Mouse (Mus musculus) neural tube, embryonic 15.5 days (tissue): Measurements from ENCODE around the gene Hspa2. TPM values are rescaled to one million over a fixed set of nuclear protein-coding genes. Genes with fewer than 3 reads are reported as not detected.
"Not testable (repeated sequence)": the region's sequence is repeated elsewhere in the genome, so short reads cannot be mapped to it uniquely, and the experiment has no call there.

ENCODE experiments used
- ATAC-seq: fragments of 200-750 bp; cut with Nextera tagmentation; 2 replicates; pipeline ENCODE4 v1.8.0; 2017; ENCODE audit warnings: mild to moderate bottlenecking, moderate TSS enrichment, moderate library complexity; ENCODE audit not compliant: low FRiP score
- H3K27ac ChIP-seq: fragments of 300-500 bp; sonication (generic); replicated peaks from 2 replicates; pipeline ENCODE4 v1.5.1; 2015; ENCODE audit warnings: mild to moderate bottlenecking, inconsistent platforms
- H3K27me3 ChIP-seq: fragments of 300-500 bp; sonication (generic); replicated peaks from 2 replicates; pipeline ENCODE4 v1.6.1; 2015; ENCODE audit warnings: inconsistent platforms
- H3K36me3 ChIP-seq: fragments of 300-500 bp; sonication (generic); 2 replicates; pipeline ENCODE4 v1.6.1; 2015; ENCODE audit warnings: inconsistent platforms
- H3K4me1 ChIP-seq: fragments of 300-500 bp; sonication (generic); 2 replicates; pipeline ENCODE4 v1.6.1; 2015; ENCODE audit warnings: inconsistent platforms
- H3K4me2 ChIP-seq: fragments of 300-500 bp; sonication (generic); 2 replicates; pipeline ENCODE4 v1.6.1; 2015; ENCODE audit warnings: inconsistent platforms, mild to moderate bottlenecking, moderate library complexity
- H3K4me3 ChIP-seq: fragments of 300-500 bp; sonication (generic); replicated peaks from 2 replicates; pipeline ENCODE4 v1.5.1; 2015; ENCODE audit warnings: mild to moderate bottlenecking, inconsistent platforms
- H3K9ac ChIP-seq: fragments of 300-500 bp; sonication (generic); replicated peaks from 2 replicates; pipeline ENCODE4 v1.6.1; 2015; ENCODE audit warnings: mild to moderate bottlenecking, inconsistent platforms
- H3K9me3 ChIP-seq: fragments of 300-500 bp; sonication (generic); replicated peaks from 2 replicates; pipeline ENCODE4 v1.6.1; 2016; ENCODE audit warnings: inconsistent platforms
- WGBS: fragments of 180-500 bp; shearing (Covaris S2); methylation state at CpG from one replicate; pipeline ENCODE4 v1.1.7; 2015; ENCODE audit warnings: mixed read lengths; 5-methylcytosine and 5-hydroxymethylcytosine counted together
- polyA plus RNA-seq: library from polyadenylated mRNA; unstranded; fragments of >200 nt; fragmentation: Nextera tagmentation; extraction: Ambion mirVana; gene quantifications from 2 replicates; pipeline ENCODE4 v1.2.1, GENCODE M21; 2015

Hspa2 gene
- polyA plus RNA-seq, 1 experiment from 2014 or later: 5.7 TPM

DNA sequence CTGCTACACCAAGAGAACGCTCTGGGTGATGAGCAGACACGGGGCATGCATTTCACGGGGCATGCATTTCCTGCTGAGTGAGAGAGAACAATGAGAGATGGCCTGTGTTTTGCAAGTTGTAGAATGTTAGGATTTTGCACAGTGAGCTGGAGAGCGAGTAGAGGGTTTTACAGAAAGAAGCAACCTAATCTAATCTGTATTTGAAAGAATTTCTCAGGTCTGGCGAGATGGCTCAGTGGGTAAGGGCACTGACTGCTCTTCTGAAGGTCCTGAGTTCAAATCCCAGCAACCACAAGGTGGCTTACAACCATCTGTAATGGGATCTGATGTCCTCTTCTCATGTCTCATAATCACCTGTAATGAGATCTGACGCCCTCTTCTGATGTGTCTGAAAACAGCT lies 39.5 kb downstream of the Hspa2 start:
- not testable (repeated sequence) for H3K36me3 ChIP-seq, H3K9me3 ChIP-seq, ATAC-seq, H3K27me3 ChIP-seq, H3K4me3 ChIP-seq, H3K4me1 ChIP-seq, H3K4me2 ChIP-seq, H3K9ac ChIP-seq, H3K27ac ChIP-seq
- WGBS: 80% methylated on average over 6 of the region's 6 CpGs

DNA sequence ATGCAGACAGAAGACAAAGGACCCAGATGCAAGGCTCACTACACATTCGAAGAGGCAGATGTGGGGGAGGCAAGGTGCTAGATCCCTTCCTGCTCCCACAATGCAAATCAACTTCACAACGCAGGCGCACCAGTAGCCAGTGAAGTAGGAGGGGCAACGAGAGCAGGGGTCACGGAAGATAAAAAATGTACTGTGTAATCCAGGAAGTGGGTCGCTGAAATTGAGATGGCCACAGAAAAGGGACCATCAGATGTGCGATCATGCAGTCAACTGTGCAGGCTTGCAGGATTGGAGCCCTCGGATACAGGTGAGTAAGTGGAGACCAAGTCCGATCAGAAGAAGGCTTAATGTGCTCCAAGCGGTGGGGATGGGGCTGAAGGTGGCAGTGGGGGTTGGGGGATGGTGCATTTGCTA lies 40.4 kb downstream of the Hspa2 start:
- H3K4me1 ChIP-seq: no peaks in the 10 kb centered on the region
- ATAC-seq: no peak
- H3K4me3 ChIP-seq: no peak overlapping the region
- no peak overlapping the region for H3K9ac ChIP-seq
- H3K27ac ChIP-seq: no peak overlapping the region
- H3K4me2 ChIP-seq: no peak overlapping the region
- no peaks in the 10 kb centered on the region for H3K27me3 ChIP-seq
- H3K36me3 ChIP-seq: no peaks in the 10 kb centered on the region
- no peaks in the 10 kb centered on the region for H3K9me3 ChIP-seq
- 73% methylated on average over 10 of the region's 10 CpGs for WGBS

DNA sequence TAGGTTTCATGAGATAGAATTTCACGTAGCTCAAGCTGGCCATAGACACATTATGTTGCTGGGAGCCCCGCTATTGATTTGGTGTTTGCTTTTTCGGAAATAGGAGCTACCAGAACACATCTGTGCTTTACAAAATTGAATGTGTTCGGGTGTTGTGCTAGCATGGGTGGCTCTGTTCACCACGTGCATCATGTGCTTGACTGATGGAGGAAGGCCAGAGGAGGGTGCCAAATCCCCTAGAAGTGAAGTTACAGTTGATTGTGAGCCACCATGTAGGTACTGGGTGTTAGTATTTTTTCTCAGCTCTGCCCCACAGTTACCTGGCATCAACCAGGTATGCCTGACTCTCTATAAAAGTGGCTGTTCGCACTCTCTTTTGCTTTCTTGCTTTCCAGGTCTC lies 40.9 kb downstream of the Hspa2 start:
- no peaks in the 10 kb centered on the region for H3K27me3 ChIP-seq
- H3K27ac ChIP-seq: no peak overlapping the region
- no peak overlapping the region for H3K4me3 ChIP-seq
- 89% methylated on average over 6 of the region's 6 CpGs for WGBS
- no peak overlapping the region for H3K9ac ChIP-seq
- no peak overlapping the region for H3K4me2 ChIP-seq
- ATAC-seq: no peak
- H3K36me3 ChIP-seq: no peaks in the 10 kb centered on the region
- H3K4me1 ChIP-seq: no peaks in the 10 kb centered on the region
- no peaks in the 10 kb centered on the region for H3K9me3 ChIP-seq

DNA sequence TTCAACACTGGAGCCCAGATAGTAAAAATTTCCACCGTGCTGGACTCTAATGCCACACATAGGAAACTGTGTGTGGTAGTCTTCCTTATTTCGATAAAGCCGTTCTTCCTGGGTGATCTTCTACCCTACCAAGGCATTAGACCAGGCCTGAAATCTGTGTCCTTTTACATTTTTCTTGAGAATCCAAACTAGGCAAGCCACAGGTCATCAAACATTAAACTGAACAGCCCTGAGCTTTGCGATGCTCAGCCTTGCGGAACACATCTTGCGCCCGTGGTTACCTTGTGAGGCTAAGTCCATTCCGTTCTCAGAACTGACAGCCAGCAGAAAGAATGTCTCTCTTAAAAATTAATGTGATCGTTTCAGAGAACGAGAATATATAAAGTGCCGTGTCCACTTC lies 42.2 kb downstream of the Hspa2 start:
- Histone ChIP-seq H3K36me3 (no peaks in the 10 kb centered on the region), H3K27me3 (no peaks in the 10 kb centered on the region), H3K27ac (no peak overlapping the region), H3K9ac (no peak overlapping the region), H3K9me3 (no peaks in the 10 kb centered on the region), H3K4me2 (no peak overlapping the region), H3K4me1 (no peaks in the 10 kb centered on the region), H3K4me3 (no peak overlapping the region)
- no peak for ATAC-seq
- WGBS: 73% methylated on average over 11 of the region's 11 CpGs

DNA sequence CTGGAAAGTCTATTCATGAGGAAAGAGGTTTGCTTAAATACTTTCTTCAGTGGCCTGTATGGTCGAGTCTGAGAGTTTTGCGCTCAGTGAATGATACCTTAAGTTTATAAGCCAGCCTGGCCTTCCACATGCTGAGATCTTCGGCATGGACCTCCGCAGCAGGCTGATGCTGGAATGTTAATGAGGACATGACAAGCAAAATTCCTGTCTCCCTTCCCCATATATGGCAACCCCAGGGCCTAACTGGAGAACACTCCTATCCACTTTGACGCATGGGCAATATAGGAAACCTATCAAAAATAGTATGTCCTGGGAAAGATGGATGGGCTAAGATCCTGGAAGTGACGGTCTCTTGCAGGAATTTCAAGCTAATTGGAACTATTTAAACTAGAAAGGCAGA lies 44.2 kb downstream of the Hspa2 start:
- Histone ChIP-seq H3K27ac (no peak overlapping the region), H3K4me1 (no peaks in the 10 kb centered on the region), H3K36me3 (no peaks in the 10 kb centered on the region), H3K4me3 (no peak overlapping the region), H3K4me2 (no peak overlapping the region), H3K9ac (no peak overlapping the region), H3K27me3 (no peaks in the 10 kb centered on the region), H3K9me3 (no peaks in the 10 kb centered on the region)
- ATAC-seq: no peak
- WGBS: 81% methylated on average over 6 of the region's 6 CpGs

DNA sequence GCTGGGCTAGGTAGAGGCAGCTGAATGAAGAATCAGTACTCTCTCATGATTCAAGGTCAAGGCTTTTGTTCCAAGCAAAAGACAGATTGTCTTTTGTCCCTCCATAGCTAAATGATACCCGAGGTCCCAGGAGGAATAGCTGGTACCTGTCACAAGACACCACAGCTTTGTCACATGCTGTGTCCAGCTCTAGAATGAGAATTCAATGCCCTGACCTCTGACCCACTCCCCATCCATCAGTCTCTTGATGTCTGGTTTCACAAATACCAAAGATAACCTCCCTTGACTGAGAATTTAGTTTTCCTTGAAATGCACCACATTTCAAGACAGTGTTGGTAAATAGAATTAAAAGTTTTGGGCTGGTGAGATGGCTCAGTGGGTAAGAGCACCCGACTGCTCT lies 48.2 kb downstream of the Hspa2 start:
- ATAC-seq: no peak
- Histone ChIP-seq H3K27me3 (no peaks in the 10 kb centered on the region), H3K36me3 (no peaks in the 10 kb centered on the region), H3K27ac (no peak overlapping the region), H3K4me2 (no peak overlapping the region), H3K4me1 (no peaks in the 10 kb centered on the region), H3K4me3 (no peak overlapping the region), H3K9ac (no peak overlapping the region), H3K9me3 (no peaks in the 10 kb centered on the region)
- 51% methylated on average over 2 of the region's 2 CpGs for WGBS

Other genes starting within 250 kb of the Hspa2 start
- gene Esr2, start 226.9 kb upstream of the Hspa2 start, polyA plus RNA-seq: 0.11 and 0.17 TPM in 2 replicates
- gene Tex21, start 157.4 kb upstream of the Hspa2 start, polyA plus RNA-seq: not detected in 2 replicates
- gene Mthfd1, start 148.9 kb upstream of the Hspa2 start, polyA plus RNA-seq: 29.3 and 43.5 TPM in 2 replicates
- 11.9 and 12.6 TPM in 2 replicates for gene Akap5, start 79.3 kb upstream of the Hspa2 start, polyA plus RNA-seq
- gene Zbtb25, start 34.6 kb upstream of the Hspa2 start, polyA plus RNA-seq: 13.1 and 15.2 TPM in 2 replicates
- gene Zbtb1, start 33.9 kb upstream of the Hspa2 start, polyA plus RNA-seq: 3.3 and 4.4 TPM in 2 replicates
- gene Ppp1r36, start 13.4 kb downstream of the Hspa2 start, polyA plus RNA-seq: 0.92 and 1.6 TPM in 2 replicates
- 1.1 and 3.6 TPM in 2 replicates for gene Plekhg3, start 126.7 kb downstream of the Hspa2 start, polyA plus RNA-seq